Mouse (Mus musculus): ENCODE measurements at regions not wholly inside any gene's neighbourhood (a gene's known extent, or its start where the extent isn't known, plus 50 kb on each side); places are given as distances from the start of the nearest gene placed in this dataset.
A peak's percentile ranks its signal among the peaks of the same experiment; 100 is the strongest.

GRCm38 (mm10) chr8:97234551-97235107 lies 1346.3 kb upstream of the Got2 start:
- no peak for TF ChIP-seq CTCF (IDR thresholded peaks at IDR 0.05)
- peak; percentile 97 for TF ChIP-seq EP300 (IDR thresholded peaks at IDR 0.05)
